Mouse (Mus musculus): Measurements from ENCODE around the gene Tbc1d10c. TPM values are rescaled to one million over a fixed set of nuclear protein-coding genes. Genes with fewer than 3 reads are reported as not detected.

The Tbc1d10c gene
- polyA plus RNA-seq, 1 experiment from 2014 or later: 2.4 TPM

GRCm38 (mm10) chr19:4134354-4134753 is 56.7 kb downstream of the Tbc1d10c start:
- Histone ChIP-seq H3K4me1 (no peaks in the 10 kb centered on the region), H3K4me2 (no peak overlapping the region), H3K9ac (no peak overlapping the region), H3K27ac (no peak overlapping the region), H3K4me3 (replicated peaks) (no peak overlapping the region), H3K27me3 (no peaks in the 10 kb centered on the region), H3K9me3 (replicated peaks) (no peaks in the 10 kb centered on the region), H3K36me3 (peaks cover 34% of the 10 kb centered on the region)
- 89% methylated on average over 4 of the region's 4 CpGs for WGBS
- ATAC-seq (replicated peaks; ENCODE audit: low FRiP score): no peak

Small RNA genes within 50 kb of the gene (microRNA-seq; reads per million reads assigned to microRNA genes)
- not detected for gene Gm26115

Other genes starting within 250 kb of the Tbc1d10c start
- gene Aldh3b3, start 232.6 kb downstream of the Tbc1d10c start, polyA plus RNA-seq (2015; fragmentation: Nextera tagmentation; extraction: Ambion mirVana): 0.06 TPM in 1 of 2 replicates, not detected in the other
- gene Aldh3b2, start 219.0 kb downstream of the Tbc1d10c start, polyA plus RNA-seq (2015; fragmentation: Nextera tagmentation; extraction: Ambion mirVana): 1.7 and 1.8 TPM in 2 replicates
- gene Acy3, start 204.7 kb downstream of the Tbc1d10c start, polyA plus RNA-seq (2015; fragmentation: Nextera tagmentation; extraction: Ambion mirVana): 28.6 and 35.0 TPM in 2 replicates
- 0.75 and 1.5 TPM in 2 replicates for gene Tbx10, start 198.5 kb downstream of the Tbc1d10c start, polyA plus RNA-seq (2015; fragmentation: Nextera tagmentation; extraction: Ambion mirVana)
- 31.2 and 36.2 TPM in 2 replicates for gene Nudt8, start 190.7 kb downstream of the Tbc1d10c start, polyA plus RNA-seq (2015; fragmentation: Nextera tagmentation; extraction: Ambion mirVana)
- 3.3 and 4.1 TPM in 2 replicates for gene Gm49405, start 190.7 kb downstream of the Tbc1d10c start, polyA plus RNA-seq (2015; fragmentation: Nextera tagmentation; extraction: Ambion mirVana)
- 5.0 and 5.1 TPM in 2 replicates for gene Doc2g, start 188.0 kb downstream of the Tbc1d10c start, polyA plus RNA-seq (2015; fragmentation: Nextera tagmentation; extraction: Ambion mirVana)
- gene Ndufv1, start 178.5 kb downstream of the Tbc1d10c start, polyA plus RNA-seq (2015; fragmentation: Nextera tagmentation; extraction: Ambion mirVana): 220 and 237 TPM in 2 replicates
- gene Gstp1, start 153.3 kb downstream of the Tbc1d10c start, polyA plus RNA-seq (2015; fragmentation: Nextera tagmentation; extraction: Ambion mirVana): 529 and 563 TPM in 2 replicates
- 2.4 and 14.9 TPM in 2 replicates for gene Gstp2, start 145.3 kb downstream of the Tbc1d10c start, polyA plus RNA-seq (2015; fragmentation: Nextera tagmentation; extraction: Ambion mirVana)
- gene Gstp3, start 131.7 kb downstream of the Tbc1d10c start, polyA plus RNA-seq (2015; fragmentation: Nextera tagmentation; extraction: Ambion mirVana): 0.73 and 1.4 TPM in 2 replicates
- gene Cabp2, start 109.7 kb downstream of the Tbc1d10c start, polyA plus RNA-seq (2015; fragmentation: Nextera tagmentation; extraction: Ambion mirVana): 0.22 and 0.84 TPM in 2 replicates
- 116 and 117 TPM in 2 replicates for gene Cdk2ap2, start 94.1 kb downstream of the Tbc1d10c start, polyA plus RNA-seq (2015; fragmentation: Nextera tagmentation; extraction: Ambion mirVana)
- gene Pitpnm1, start 91.3 kb downstream of the Tbc1d10c start, polyA plus RNA-seq (2015; fragmentation: Nextera tagmentation; extraction: Ambion mirVana): 14.0 and 15.8 TPM in 2 replicates
- gene Aip, start 65.4 kb downstream of the Tbc1d10c start, polyA plus RNA-seq (2015; fragmentation: Nextera tagmentation; extraction: Ambion mirVana): 98.0 and 108 TPM in 2 replicates
- gene Gpr152, start 51.5 kb downstream of the Tbc1d10c start, polyA plus RNA-seq (2015; fragmentation: Nextera tagmentation; extraction: Ambion mirVana): not detected in 2 replicates
- gene Cabp4, start 47.3 kb downstream of the Tbc1d10c start, polyA plus RNA-seq (2015; fragmentation: Nextera tagmentation; extraction: Ambion mirVana): 0.05 and 0.10 TPM in 2 replicates
- 165 and 174 TPM in 2 replicates for gene Coro1b, start 42.7 kb downstream of the Tbc1d10c start, polyA plus RNA-seq (2015; fragmentation: Nextera tagmentation; extraction: Ambion mirVana)
- gene Ptprcap, start 37.7 kb downstream of the Tbc1d10c start, polyA plus RNA-seq (2015; fragmentation: Nextera tagmentation; extraction: Ambion mirVana): 0.42 and 1.2 TPM in 2 replicates
- gene Rps6kb2, start 27.9 kb downstream of the Tbc1d10c start, polyA plus RNA-seq (2015; fragmentation: Nextera tagmentation; extraction: Ambion mirVana): 51.5 and 58.5 TPM in 2 replicates
- gene Carns1, start 15.8 kb downstream of the Tbc1d10c start, polyA plus RNA-seq (2015; fragmentation: Nextera tagmentation; extraction: Ambion mirVana): 2.9 and 3.1 TPM in 2 replicates
- 953 and 971 TPM in 2 replicates for gene Ppp1ca, start 781 bp upstream of the Tbc1d10c start, polyA plus RNA-seq (2015; fragmentation: Nextera tagmentation; extraction: Ambion mirVana)
- 37.2 and 38.2 TPM in 2 replicates for gene Rad9a, start 10.4 kb upstream of the Tbc1d10c start, polyA plus RNA-seq (2015; fragmentation: Nextera tagmentation; extraction: Ambion mirVana)
- gene Clcf1, start 23.0 kb upstream of the Tbc1d10c start, polyA plus RNA-seq (2015; fragmentation: Nextera tagmentation; extraction: Ambion mirVana): 5.1 and 6.8 TPM in 2 replicates
- not detected in 2 replicates for gene AC109138.7, start 23.1 kb upstream of the Tbc1d10c start, polyA plus RNA-seq (2015; fragmentation: Nextera tagmentation; extraction: Ambion mirVana)
- 23.2 and 27.4 TPM in 2 replicates for gene Pold4, start 40.6 kb upstream of the Tbc1d10c start, polyA plus RNA-seq (2015; fragmentation: Nextera tagmentation; extraction: Ambion mirVana)
- 15.1 and 15.9 TPM in 2 replicates for gene Ssh3, start 77.9 kb upstream of the Tbc1d10c start, polyA plus RNA-seq (2015; fragmentation: Nextera tagmentation; extraction: Ambion mirVana)
- 8.3 and 8.5 TPM in 2 replicates for gene Ankrd13d, start 91.9 kb upstream of the Tbc1d10c start, polyA plus RNA-seq (2015; fragmentation: Nextera tagmentation; extraction: Ambion mirVana)
- gene Grk2, start 114.9 kb upstream of the Tbc1d10c start, polyA plus RNA-seq (2015; fragmentation: Nextera tagmentation; extraction: Ambion mirVana): 15.7 and 17.9 TPM in 2 replicates
- gene Kdm2a, start 207.0 kb upstream of the Tbc1d10c start, polyA plus RNA-seq (2015; fragmentation: Nextera tagmentation; extraction: Ambion mirVana): 50.2 and 57.4 TPM in 2 replicates
- gene Rhod, start 248.1 kb upstream of the Tbc1d10c start, polyA plus RNA-seq (2015; fragmentation: Nextera tagmentation; extraction: Ambion mirVana): 41.1 and 43.0 TPM in 2 replicates